Mouse (Mus musculus): ENCODE results near the gene Rnf215. TPM values are rescaled to one million over a fixed set of nuclear protein-coding genes. Genes with fewer than 3 reads are reported as not detected.

The Rnf215 gene
- polyA plus RNA-seq, 1 experiment from 2014 or later: 15.5 TPM

- 48% methylated on average over 11 of the region's 11 CpGs for WGBS
- TF ChIP-seq CTCF (IDR thresholded peaks at IDR 0.05; ENCODE audit: low read depth): no peak
- Histone ChIP-seq H3K4me3 (ENCODE audit: low read depth, low read length) (no peak overlapping the region), H3K9ac (ENCODE audit: low read depth, low read length) (no peak overlapping the region), H3K27ac (ENCODE audit: low read depth, low read length) (no peak overlapping the region), H3K4me2 (replicated peaks; ENCODE audit: low read depth) (no peak overlapping the region), H3K4me1 (replicated peaks; ENCODE audit: control insufficient read depth, insufficient read depth, low read length) (peaks cover 10% of the 10 kb centered on the region; the same call in 1 of the 2 replicates), H3K36me3 (ENCODE audit: control insufficient read depth, insufficient read depth) (no peaks in the 10 kb centered on the region), H3K27me3 (replicated peaks; ENCODE audit: control insufficient read depth, insufficient read depth, low read length) (no peaks in the 10 kb centered on the region), H3K9me3 (ENCODE audit: control insufficient read depth) (no peaks in the 10 kb centered on the region)
- no peak for ATAC-seq
Observed at GRCm38 (mm10) chr11:4116458-4117141, 18.4 kb upstream of the Rnf215 start.

DNA sequence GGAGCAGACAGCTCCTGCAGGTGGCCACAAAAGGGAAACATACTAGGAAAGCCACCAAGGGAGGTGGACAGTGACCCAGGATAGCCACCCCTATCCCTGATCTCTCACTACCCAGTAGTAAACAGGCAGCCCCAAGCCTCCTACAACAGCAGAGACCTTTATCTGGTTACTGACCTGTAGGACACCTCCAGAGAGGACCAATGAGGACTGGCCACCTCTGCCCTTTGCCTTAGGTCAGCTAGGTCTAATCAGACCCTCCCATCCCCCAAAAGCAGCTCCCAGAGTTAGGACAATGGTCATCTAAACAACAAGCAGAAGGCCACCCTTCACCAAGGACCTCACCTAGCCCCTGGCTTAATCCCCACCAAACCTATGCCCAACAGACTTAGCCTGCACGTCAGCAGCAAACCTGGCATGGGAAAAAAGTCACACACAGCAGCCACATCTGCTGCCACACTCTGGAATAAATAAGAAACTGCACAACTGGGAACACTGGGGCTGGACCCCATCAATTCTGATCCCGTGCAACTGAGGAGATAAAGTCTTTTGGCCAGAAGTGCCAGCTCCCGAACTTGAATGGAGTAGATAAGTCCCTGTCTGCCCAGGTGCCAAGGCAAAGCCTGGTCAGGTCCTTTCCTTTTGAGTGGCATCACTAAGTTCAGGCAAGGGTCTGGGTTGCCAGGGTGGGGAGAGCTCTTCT, 17.5 kb upstream of the Rnf215 start:
- H3K9me3 ChIP-seq (ENCODE audit: control insufficient read depth): no peaks in the 10 kb centered on the region
- H3K27ac ChIP-seq (ENCODE audit: low read depth, low read length): no peak overlapping the region
- peak overlapping the region; percentile 53 for H3K4me3 ChIP-seq (ENCODE audit: low read depth, low read length)
- H3K4me2 ChIP-seq (replicated peaks; ENCODE audit: low read depth): peak overlapping the region; percentile 93
- 30% methylated on average over 3 of the region's 3 CpGs for WGBS
- peak; percentile 46 for TF ChIP-seq CTCF (IDR thresholded peaks at IDR 0.05; ENCODE audit: low read depth)
- peaks cover 10% of the 10 kb centered on the region; the same call in 1 of the 2 replicates for H3K4me1 ChIP-seq (replicated peaks; ENCODE audit: control insufficient read depth, insufficient read depth, low read length)
- no peaks in the 10 kb centered on the region for H3K27me3 ChIP-seq (replicated peaks; ENCODE audit: control insufficient read depth, insufficient read depth, low read length)
- ATAC-seq: no peak
- H3K9ac ChIP-seq (ENCODE audit: low read depth, low read length): 0 out of 2 replicates have a peak overlapping the region, but pooled peaks have one; percentile 62
- no peaks in the 10 kb centered on the region for H3K36me3 ChIP-seq (ENCODE audit: control insufficient read depth, insufficient read depth)

DNA sequence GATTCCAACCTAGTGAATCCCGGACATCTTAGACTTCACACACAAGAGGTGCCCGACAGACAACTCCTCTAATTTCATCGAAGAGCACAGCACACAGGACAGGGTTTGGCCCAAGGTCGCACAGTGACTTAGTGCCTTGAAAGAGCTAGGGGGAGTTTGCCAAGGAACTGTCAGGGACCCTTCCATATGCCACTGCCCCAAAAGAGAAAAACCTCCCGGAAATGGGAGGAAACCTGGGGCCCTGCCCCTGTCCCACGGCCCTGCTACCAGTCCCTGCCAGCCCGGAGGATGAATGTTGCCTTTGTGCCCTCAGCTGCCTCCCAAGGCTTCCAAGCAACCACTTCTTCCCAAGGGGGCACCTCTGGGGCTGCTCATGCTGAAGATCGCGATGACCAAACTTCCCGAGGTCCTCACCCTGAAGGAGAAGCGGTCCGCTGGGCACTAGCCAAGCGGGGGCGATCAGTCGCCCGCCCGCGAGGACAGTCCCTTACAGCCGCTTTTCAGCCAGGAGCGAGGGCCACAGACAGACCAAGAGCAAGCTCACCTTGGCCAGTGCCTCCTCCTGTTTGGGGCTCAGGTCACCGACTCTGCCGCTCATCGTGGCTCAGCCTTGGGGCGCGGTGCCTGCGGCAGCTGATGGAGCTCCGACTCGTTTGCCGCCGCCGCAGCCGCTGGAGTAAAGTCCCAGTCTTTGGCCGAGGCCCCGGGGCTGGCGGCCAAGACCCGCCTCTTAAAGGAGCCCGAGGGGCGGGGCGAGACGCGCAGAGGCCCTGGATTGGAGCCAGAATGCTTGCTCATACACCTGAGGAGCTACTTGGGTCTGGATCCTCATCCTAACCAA, 16.7 kb upstream of the Rnf215 start:
- TF ChIP-seq CTCF (IDR thresholded peaks at IDR 0.05; ENCODE audit: low read depth): no peak

GRCm38 (mm10) chr11:4119635-4120034, 15.4 kb upstream of the Rnf215 start:
- no peak overlapping the region for H3K27ac ChIP-seq (ENCODE audit: low read depth, low read length)
- no peak overlapping the region for H3K4me2 ChIP-seq (replicated peaks; ENCODE audit: low read depth)
- no peaks in the 10 kb centered on the region for H3K36me3 ChIP-seq (ENCODE audit: control insufficient read depth, insufficient read depth)
- H3K9me3 ChIP-seq (ENCODE audit: control insufficient read depth): no peaks in the 10 kb centered on the region
- no peak overlapping the region for H3K4me3 ChIP-seq (ENCODE audit: low read depth, low read length)
- peaks cover 10% of the 10 kb centered on the region; the same call in 1 of the 2 replicates for H3K4me1 ChIP-seq (replicated peaks; ENCODE audit: control insufficient read depth, insufficient read depth, low read length)
- WGBS: 73% methylated on average over 5 of the region's 5 CpGs
- H3K9ac ChIP-seq (ENCODE audit: low read depth, low read length): no peak overlapping the region
- no peak for ATAC-seq
- no peak for TF ChIP-seq CTCF (IDR thresholded peaks at IDR 0.05; ENCODE audit: low read depth)
- H3K27me3 ChIP-seq (replicated peaks; ENCODE audit: control insufficient read depth, insufficient read depth, low read length): no peaks in the 10 kb centered on the region

More for the DNA sequence above, 16.7 kb upstream of the Rnf215 start:
- Histone ChIP-seq H3K4me3 (ENCODE audit: low read depth, low read length) (peak overlapping the region; percentile 53), H3K27me3 (replicated peaks; ENCODE audit: control insufficient read depth, insufficient read depth, low read length) (no peaks in the 10 kb centered on the region), H3K9me3 (ENCODE audit: control insufficient read depth) (no peaks in the 10 kb centered on the region), H3K36me3 (ENCODE audit: control insufficient read depth, insufficient read depth) (no peaks in the 10 kb centered on the region), H3K9ac (ENCODE audit: low read depth, low read length) (peak overlapping the region; percentile 62), H3K27ac (ENCODE audit: low read depth, low read length) (no peak overlapping the region; the same call in 1 of the 2 replicates), H3K4me1 (replicated peaks; ENCODE audit: control insufficient read depth, insufficient read depth, low read length) (peaks cover 10% of the 10 kb centered on the region; the same call in 1 of the 2 replicates), H3K4me2 (replicated peaks; ENCODE audit: low read depth) (peak overlapping the region; percentile 93)
- WGBS: 1% methylated on average over 41 of the region's 41 CpGs
- ATAC-seq: peak; percentile 71

DNA sequence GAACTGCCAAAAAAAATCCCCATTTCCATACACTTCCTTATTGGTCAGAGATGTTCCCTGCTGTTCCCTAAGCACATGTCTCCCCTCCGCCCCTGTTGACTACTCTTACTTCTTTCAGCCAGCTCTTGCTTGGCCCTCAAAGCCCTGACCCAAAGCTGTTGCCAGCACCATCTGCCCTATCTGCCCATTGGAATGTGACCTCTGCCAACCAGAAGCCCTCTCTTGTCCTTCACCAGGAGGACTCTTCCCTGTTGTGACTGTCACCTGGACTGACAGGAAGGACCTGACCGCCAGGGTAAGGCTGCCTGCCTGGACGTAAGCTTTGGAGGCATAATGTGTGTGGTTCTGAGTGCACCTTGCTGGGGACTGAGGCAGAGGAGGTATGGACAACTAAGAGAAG, 13.3 kb upstream of the Rnf215 start:
- peaks cover 10% of the 10 kb centered on the region; the same call in 1 of the 2 replicates for H3K4me1 ChIP-seq (replicated peaks; ENCODE audit: control insufficient read depth, insufficient read depth, low read length)
- 76% methylated on average over 3 of the region's 3 CpGs for WGBS
- no peak for TF ChIP-seq CTCF (IDR thresholded peaks at IDR 0.05; ENCODE audit: low read depth)

More for the DNA sequence above, 13.3 kb upstream of the Rnf215 start:
- H3K27ac ChIP-seq (ENCODE audit: low read depth, low read length): no peak overlapping the region
- H3K4me2 ChIP-seq (replicated peaks; ENCODE audit: low read depth): no peak overlapping the region
- no peaks in the 10 kb centered on the region for H3K36me3 ChIP-seq (ENCODE audit: control insufficient read depth, insufficient read depth)
- ATAC-seq: no peak
- H3K9ac ChIP-seq (ENCODE audit: low read depth, low read length): no peak overlapping the region
- no peak overlapping the region for H3K4me3 ChIP-seq (ENCODE audit: low read depth, low read length)
- H3K9me3 ChIP-seq (ENCODE audit: control insufficient read depth): 0 out of 2 replicates have a peak, but pooled peaks cover 2% of the 10 kb centered on the region
- H3K27me3 ChIP-seq (replicated peaks; ENCODE audit: control insufficient read depth, insufficient read depth, low read length): no peaks in the 10 kb centered on the region

Data from intestine, postnatal 0 days (tissue).